ENCODE assay signal across 15 mouse cellular contexts in genomic region chr9:31857512-31857911, GRCm38 (mm10). TPM values are rescaled to one million over a fixed set of nuclear protein-coding genes. Genes with fewer than 3 reads are reported as not detected.
A peak's percentile ranks its signal among the peaks of the same experiment; 100 is the strongest.
DNase-seq lines count a peak whose midpoint lies in the region; ATAC-seq lines count a peak whose summit lies in the region.
"Had no signal": no experiment of that assay in that cellular context is flagged by ENCODE, and none has a peak within 500 bp of the region (broad histone marks: within the 10 kb centered on the region; RNA-seq: fewer than 3 reads in every experiment).

No protein-coding gene starts in this region.

- H3K9me3 ChIP-seq in hindbrain, embryonic 13.5 days, result no peaks in the 10 kb centered on the region
- no peaks in the 10 kb centered on the region for H3K9me3 ChIP-seq in hindbrain, embryonic 11.5 days (ENCODE audit: control insufficient read depth, low read length)
- H3K9me3 ChIP-seq: liver, embryonic 15.5 days had no signal

- ATAC-seq in hindbrain, embryonic 13.5 days (ENCODE audit: low FRiP score), result peak; percentile 54; the same call in 1 of the 2 replicates
- no peak for ATAC-seq in hindbrain, embryonic 11.5 days (ENCODE audit: low FRiP score)

- H3K27me3 ChIP-seq in hindbrain, embryonic 13.5 days, result peaks cover 9% of the 10 kb centered on the region; the same call in 1 of the 2 replicates
- no peaks in the 10 kb centered on the region for H3K27me3 ChIP-seq in hindbrain, embryonic 11.5 days (ENCODE audit: control insufficient read depth, insufficient read depth, low read length)

- no peak overlapping the region for H3K4me2 ChIP-seq in hindbrain, embryonic 13.5 days
- H3K4me2 ChIP-seq in hindbrain, embryonic 11.5 days (replicated peaks; ENCODE audit: low read depth, low read length), result no peak overlapping the region
- H3K4me2 ChIP-seq: liver, embryonic 15.5 days had no signal

- DNase-seq in hindbrain, embryonic 11.5 days (ENCODE audit: low spot score), result no peak
- DNase-seq in right cerebral cortex, adult 18-20 months, result peak; percentile 52
- no peak for DNase-seq in right cerebral cortex, postnatal 4 days
- DNase-seq in layer of hippocampus, postnatal 14 days (ENCODE audit: low spot score in 2 of 2), result peak; percentile 22
- DNase-seq in embryo, embryonic 11 days, result no peak
- no peak for DNase-seq in retina, embryonic 14.5 days (ENCODE audit: low spot score)
- DNase-seq in kidney, postnatal 10 days, result no peak
- DNase-seq: heart, postnatal 10 days; kidney, adult 9 months; retina, postnatal 1 day had no signal

- no peak overlapping the region for H3K4me3 ChIP-seq in hindbrain, embryonic 13.5 days
- H3K4me3 ChIP-seq in hindbrain, embryonic 11.5 days (ENCODE audit: low read depth, low read length), result no peak overlapping the region
- H3K4me3 ChIP-seq: erythroblast, embryonic 14.5 days; left cerebral cortex, adult 2 months; liver, embryonic 15.5 days had no signal

- H3K36me3 ChIP-seq in hindbrain, embryonic 13.5 days, result no peaks in the 10 kb centered on the region
- H3K36me3 ChIP-seq in hindbrain, embryonic 11.5 days (ENCODE audit: control insufficient read depth, insufficient read depth, low read length), result no peaks in the 10 kb centered on the region
- H3K36me3 ChIP-seq: liver, embryonic 15.5 days had no signal

- H3K4me1 ChIP-seq in hindbrain, embryonic 13.5 days (replicated peaks), result peaks cover 13% of the 10 kb centered on the region
- no peaks in the 10 kb centered on the region; the same call in 1 of the 2 replicates for H3K4me1 ChIP-seq in hindbrain, embryonic 11.5 days (replicated peaks; ENCODE audit: control insufficient read depth, insufficient read depth, low read length)
- H3K4me1 ChIP-seq: liver, embryonic 15.5 days had no signal

- no peak overlapping the region for H3K9ac ChIP-seq in hindbrain, embryonic 13.5 days
- no peak overlapping the region for H3K9ac ChIP-seq in hindbrain, embryonic 11.5 days (ENCODE audit: low read depth, low read length)
- H3K9ac ChIP-seq: liver, embryonic 15.5 days had no signal

- 91% methylated on average over 1 of the region's 1 CpGs for WGBS in hindbrain, embryonic 13.5 days
- 71% methylated on average over 1 of the region's 1 CpGs for WGBS in hindbrain, embryonic 11.5 days

- H3K27ac ChIP-seq in hindbrain, embryonic 13.5 days, result no peak overlapping the region
- no peak overlapping the region for H3K27ac ChIP-seq in hindbrain, embryonic 11.5 days (ENCODE audit: low read depth, low read length)
- H3K27ac ChIP-seq: left cerebral cortex, adult 2 months; liver, embryonic 15.5 days; macrophage had no signal

RNA-seq across cellular contexts. Expression of gene Barx2, which starts 55.8 kb away (rescaled TPM):
- polyA plus RNA-seq in hindbrain, embryonic 13.5 days (2015; fragmentation: Nextera tagmentation; extraction: Ambion mirVana), result not detected in 2 replicates
- not detected in 2 replicates for polyA plus RNA-seq in hindbrain, embryonic 11.5 days (2014; fragmentation: Nextera tagmentation; extraction: Ambion mirVana)
- total RNA-seq in layer of hippocampus, postnatal 14 days (2021), result 1 to 10 TPM; 1.6 to 1.9 TPM
- total RNA-seq: heart, postnatal 10 days had no signal
- polyA plus RNA-seq: erythroblast, embryonic 14.5 days; liver, embryonic 15.5 days; macrophage had no signal

Comparison
In these comparisons a context has a peak if more than half of its experiments do, and no peak if none do; other contexts are left out.
1. DNase-seq: peak in right cerebral cortex, adult 18-20 months (single experiment) and layer of hippocampus, postnatal 14 days (2 of 2); none in hindbrain, embryonic 11.5 days (single experiment), right cerebral cortex, postnatal 4 days (single experiment), embryo, embryonic 11 days (single experiment), retina, embryonic 14.5 days (single experiment) and kidney, postnatal 10 days (single experiment).